Mouse (Mus musculus): ENCODE data around the gene Obsl1. TPM values are rescaled to one million over a fixed set of nuclear protein-coding genes. Genes with fewer than 3 reads are reported as not detected.

Gene Obsl1
- 28.7 and 29.1 TPM in 2 replicates for polyA plus RNA-seq (2015; fragmentation: Nextera tagmentation; extraction: Ambion mirVana)

DNA sequence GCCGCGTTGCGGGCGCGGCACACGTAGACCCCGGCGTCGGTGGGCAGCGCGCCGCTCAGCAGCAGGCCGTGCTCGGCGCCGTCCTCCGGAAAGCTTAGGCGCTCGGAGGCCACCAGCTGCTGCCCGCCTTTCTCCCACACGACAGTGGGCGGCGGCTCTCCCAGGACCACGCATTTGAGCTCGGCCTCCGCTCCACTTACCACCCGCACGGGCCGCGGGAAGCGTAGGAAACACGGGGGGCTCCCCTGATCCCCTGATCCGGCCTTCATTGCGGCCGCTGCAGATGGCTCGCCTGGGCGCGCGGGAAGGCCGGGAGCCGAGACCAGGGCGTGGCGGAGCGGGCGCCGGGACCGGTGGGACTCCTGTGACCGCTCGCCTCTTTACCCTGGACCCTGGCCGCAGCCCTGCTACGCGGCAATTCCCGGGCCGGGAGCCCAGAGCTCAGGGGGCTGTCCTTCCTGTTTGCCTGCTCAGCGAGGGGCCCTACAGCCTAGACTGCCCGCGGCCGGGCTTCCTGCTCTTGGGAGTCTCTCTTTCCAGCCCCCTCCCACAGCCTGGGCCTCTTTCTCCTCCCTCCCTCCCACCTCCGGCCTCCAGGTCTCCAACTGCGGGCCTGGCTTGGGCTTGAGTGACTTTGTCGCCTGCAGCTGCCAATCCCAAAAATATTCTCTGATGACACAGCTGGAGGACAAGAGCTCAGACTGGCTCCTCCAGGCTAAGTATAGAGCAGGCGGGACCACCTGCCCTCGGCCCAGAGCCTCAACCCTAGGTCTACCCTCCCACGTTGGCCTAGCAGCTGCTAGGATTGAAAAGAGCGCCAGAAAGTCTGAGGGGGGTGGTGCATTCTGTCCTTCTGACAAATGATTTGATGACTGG is at the start of gene Obsl1:
Obsl1 (minus strand) TSS at position 497 of the 876 bp plus-strand sequence.

DNA sequence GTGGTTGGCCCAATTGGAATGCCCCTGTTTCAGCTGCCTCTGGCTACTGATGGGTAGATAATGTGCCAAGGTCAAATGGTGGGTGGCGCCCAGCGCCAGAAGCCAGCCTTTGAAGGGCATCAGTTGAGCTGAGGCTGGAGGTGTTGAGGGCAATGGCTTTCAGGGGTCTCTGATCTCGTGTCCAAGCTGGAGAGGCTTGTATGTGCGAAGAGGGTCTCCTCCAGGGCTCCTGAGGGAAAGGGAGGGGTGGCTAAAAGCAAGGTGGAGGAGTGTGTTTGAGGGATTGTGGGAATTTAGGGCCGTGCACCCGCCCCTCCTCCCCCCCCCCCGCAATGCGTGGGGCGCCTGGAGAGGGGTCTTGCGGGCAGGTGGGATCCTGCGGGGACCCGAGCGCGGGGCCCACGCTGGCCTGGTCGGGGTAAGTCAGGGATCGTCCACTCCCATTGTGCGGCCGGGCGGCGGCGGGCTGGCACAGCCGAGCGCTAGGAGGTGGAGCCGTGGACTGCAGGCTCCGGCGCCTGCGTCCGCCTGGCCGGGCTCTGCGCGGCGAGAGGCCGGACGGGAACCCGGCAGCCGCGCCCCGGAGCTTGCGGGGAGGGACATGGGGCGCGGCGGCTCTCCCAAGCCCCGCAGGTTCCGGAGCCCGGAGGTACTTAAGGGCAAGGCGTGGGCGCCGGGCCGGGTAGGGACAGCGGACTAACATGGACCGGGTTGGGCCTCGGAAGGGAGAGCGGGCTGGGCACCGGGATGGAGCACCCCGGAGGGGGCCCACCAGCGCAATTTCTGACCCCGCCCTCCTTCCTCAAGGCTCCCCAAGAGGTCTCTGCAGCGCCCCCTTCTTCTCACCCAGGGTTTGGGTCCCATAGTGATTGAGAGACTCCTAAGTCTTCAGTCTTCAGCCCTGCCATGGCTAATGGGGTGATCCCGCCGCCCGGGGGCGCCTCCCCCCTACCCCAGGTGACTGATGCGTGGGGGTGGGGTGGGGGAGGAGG is 40.0 kb upstream of the Obsl1 start, which contains the start of gene Slc4a3:
Slc4a3 (plus strand) TSS at position 302 of the 992 bp plus-strand sequence.

DNA sequence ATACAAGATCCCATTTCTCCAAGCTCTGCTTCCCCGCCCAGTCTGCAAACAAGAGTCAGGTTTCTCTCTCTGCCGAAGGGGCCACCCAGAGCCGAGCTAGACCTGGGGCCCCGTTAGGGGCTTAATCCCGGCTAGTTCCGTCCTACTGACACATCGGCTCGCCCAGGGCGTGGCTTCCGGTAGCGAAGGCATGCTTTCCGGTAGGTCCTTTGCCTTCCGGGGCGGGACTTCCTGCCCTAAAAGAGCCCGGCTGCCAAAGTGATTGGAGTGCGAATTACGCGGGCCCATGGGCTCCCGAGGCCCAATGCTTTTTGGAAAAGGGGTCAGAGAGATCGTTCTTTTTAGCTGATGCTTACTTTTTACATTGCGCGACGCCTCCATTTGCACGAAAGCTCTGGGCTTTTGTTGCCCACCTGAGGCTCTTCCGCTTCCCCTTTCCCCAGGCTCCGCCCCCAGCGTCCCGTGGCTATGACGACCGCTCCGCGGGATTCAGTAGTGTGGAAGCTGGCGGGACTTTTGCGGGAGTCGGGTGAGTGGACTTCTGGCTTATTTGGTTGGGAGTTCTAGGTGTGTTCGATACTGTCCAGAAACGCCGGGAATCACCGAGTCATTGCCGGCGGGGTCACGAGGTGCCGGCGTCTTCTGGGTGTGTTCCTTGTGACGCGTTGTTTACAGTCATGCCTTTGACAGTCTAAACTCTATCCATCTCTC is 15.2 kb upstream of the Obsl1 start, which contains the start of gene Stk11ip:
Stk11ip (plus strand) TSS at position 209 of the 711 bp plus-strand sequence.

DNA sequence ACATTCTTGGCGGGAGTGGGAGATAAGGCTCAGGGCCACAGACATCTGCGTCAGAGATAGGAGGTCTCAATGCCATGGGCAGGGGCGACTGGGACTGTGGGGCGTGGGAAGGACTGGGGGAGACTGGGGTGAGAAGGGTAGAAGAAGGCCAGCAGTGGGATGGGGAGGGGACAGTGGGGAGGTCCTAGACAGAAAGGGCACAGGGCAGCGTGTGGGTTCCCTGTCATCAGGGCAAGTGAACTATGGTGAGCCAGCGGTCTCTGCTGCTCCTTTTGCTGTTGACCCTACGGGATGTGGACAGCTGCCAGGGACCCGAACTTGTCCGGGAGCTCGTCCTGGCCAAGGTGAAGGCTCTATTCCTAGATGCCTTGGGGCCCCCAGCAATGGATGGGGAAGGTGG is 754 bp upstream of the Obsl1 start, which contains the start of gene Inha:
Inha (plus strand) TSS at position 72 of the 400 bp plus-strand sequence.

DNA sequence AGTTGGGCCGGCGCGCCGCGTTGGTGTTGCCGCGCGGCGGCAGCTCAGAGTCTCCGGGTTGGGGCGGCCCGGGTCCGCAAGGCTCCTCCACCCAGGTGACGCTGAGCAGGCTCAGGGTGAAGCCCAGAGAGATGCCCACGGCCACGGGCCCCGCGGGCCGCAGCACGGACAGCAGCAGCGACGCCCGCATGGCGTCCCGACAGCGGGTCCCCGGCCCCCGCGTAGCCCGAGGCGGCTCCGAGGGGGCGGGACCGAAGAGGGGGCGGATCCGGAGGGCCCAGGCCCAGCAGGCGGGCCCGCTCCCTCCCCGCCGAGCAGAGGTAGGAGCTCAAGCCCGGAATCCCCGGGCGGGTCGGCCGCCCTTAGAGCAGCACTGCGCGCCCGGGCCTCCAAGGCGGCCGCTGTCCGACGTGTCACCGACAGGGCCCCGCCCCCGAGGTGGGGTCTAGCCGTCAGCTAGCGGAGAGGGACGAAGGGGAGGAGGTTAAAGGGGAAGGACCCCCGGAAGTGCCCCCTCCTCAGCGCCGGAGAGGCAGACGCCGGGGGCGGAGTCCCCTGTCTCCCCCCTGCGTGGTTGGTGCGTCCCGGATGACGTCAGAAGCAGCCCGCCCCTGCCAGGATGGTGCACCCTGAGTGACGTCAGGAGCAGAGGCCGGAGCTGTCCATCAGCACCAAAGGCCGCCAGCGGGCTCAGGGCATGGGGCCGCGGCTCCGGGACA is 27.2 kb downstream of the Obsl1 start, which contains the start of the genes Chpf and Tmem198:
Chpf (minus strand) TSS at position 392 of the 719 bp plus-strand sequence.
Tmem198 (plus strand) TSS at position 617 of the 719 bp plus-strand sequence.

DNA sequence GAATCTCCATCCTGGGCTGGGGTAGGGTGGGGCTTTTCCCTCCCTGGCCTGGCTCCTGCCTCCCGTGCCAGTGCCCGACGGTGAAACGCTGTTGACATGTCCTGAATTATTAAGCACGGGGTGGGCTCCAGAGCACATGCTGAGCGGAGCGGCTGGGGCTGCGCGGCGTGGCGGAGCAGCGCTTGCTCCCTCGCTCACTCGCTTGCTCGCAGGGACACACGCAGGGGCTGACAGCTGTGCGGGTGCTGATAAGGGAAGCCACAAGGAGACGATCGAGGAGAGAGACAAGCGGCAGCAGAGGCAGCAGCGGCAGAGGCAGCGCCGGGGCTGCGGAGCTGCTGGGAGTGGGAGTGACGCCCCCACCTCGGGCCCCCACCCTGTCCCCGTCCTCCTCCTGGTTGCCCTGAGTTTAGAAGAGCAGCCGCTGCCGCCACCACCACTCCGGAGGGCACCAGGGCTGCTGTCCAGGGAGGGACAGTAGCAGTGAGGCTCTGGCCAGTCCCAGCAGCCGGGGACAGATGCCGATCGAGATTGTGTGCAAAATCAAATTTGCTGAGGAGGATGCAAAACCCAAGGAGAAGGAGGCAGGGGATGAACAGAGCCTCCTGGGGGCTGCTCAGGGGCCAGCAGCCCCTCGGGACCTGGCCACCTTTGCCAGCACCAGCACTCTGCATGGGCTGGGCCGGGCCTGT is 55.8 kb downstream of the Obsl1 start, which contains the start of gene Asic4:
Asic4 (plus strand) TSS at position 123 of the 692 bp plus-strand sequence.

DNA sequence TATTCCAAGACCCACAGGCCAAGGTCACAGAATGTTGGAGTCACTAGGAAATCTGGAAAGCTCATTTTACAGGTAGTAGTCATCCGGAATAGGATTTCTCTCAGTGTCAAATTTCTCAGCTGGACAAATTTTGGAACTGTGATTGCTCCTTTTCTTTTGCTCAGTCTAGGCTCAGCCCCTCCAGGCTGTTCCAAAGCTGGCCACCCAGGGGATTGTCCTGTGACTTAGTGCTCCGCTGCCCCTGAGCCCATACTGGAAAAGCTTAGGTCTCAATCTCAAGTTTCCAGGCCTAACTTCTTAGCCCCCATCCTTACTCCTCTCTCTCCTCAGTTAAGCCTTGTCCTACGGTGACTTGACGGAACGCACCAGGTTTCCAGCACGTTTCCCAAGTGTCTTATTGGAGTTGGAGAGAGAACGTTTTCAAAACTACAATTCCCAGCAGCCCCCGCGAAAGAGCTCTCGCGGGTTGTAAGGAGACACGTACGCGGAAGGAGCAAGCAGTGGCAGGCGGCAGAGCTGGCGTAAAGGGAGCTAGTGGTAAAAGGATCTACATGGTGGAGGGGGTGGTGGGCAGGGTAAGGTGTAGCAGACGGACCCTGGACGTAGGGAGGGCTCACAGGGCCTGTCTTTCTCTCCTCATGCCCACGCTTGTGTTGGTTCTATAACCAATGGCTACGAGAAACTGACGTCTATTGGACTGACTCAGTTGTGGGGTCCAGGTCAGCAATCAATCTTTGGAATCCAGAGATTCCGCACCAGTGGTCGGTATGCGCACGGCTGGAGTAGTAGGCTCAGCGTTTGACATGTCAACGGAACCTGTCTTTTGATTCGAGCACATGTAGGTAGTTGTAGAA is 70.5 kb downstream of the Obsl1 start, which contains the start of gene Gmppa:
Gmppa (plus strand) TSS at position 456 of the 854 bp plus-strand sequence.

Other genes with a start within 250 kb of the Obsl1 start
- gene Ptprn, start 241.9 kb downstream of the Obsl1 start, polyA plus RNA-seq (2015; fragmentation: Nextera tagmentation; extraction: Ambion mirVana) = 0.30 TPM in 2 replicates
- 0.29 TPM in 1 of 2 replicates, not detected in the other for gene Resp18, start 228.0 kb downstream of the Obsl1 start, polyA plus RNA-seq (2015; fragmentation: Nextera tagmentation; extraction: Ambion mirVana)
- 153 and 154 TPM in 2 replicates for gene Dnpep, start 188.5 kb downstream of the Obsl1 start, polyA plus RNA-seq (2015; fragmentation: Nextera tagmentation; extraction: Ambion mirVana)
- gene Des, start 146.1 kb downstream of the Obsl1 start, polyA plus RNA-seq (2015; fragmentation: Nextera tagmentation; extraction: Ambion mirVana) = 2,029 and 2,461 TPM in 2 replicates
- gene Speg, start 131.2 kb downstream of the Obsl1 start, polyA plus RNA-seq (2015; fragmentation: Nextera tagmentation; extraction: Ambion mirVana) = 51.1 and 53.5 TPM in 2 replicates
- gene Gmppa, start 70.5 kb downstream of the Obsl1 start, polyA plus RNA-seq (2015; fragmentation: Nextera tagmentation; extraction: Ambion mirVana) = 89.2 and 102 TPM in 2 replicates
- gene Asic4, start 56.0 kb downstream of the Obsl1 start, polyA plus RNA-seq (2015; fragmentation: Nextera tagmentation; extraction: Ambion mirVana) = 0.33 and 0.40 TPM in 2 replicates
- 45.4 and 46.4 TPM in 2 replicates for gene Chpf, start 27.1 kb downstream of the Obsl1 start, polyA plus RNA-seq (2015; fragmentation: Nextera tagmentation; extraction: Ambion mirVana)
- gene Tmem198, start 26.9 kb downstream of the Obsl1 start, polyA plus RNA-seq (2015; fragmentation: Nextera tagmentation; extraction: Ambion mirVana) = 1.1 and 1.4 TPM in 2 replicates
- 5.0 and 6.0 TPM in 2 replicates for gene Inha, start 625 bp upstream of the Obsl1 start, polyA plus RNA-seq (2015; fragmentation: Nextera tagmentation; extraction: Ambion mirVana)
- 7.6 and 8.2 TPM in 2 replicates for gene Stk11ip, start 15.1 kb upstream of the Obsl1 start, polyA plus RNA-seq (2015; fragmentation: Nextera tagmentation; extraction: Ambion mirVana)
- gene Slc4a3, start 39.8 kb upstream of the Obsl1 start, polyA plus RNA-seq (2015; fragmentation: Nextera tagmentation; extraction: Ambion mirVana) = 25.2 and 29.3 TPM in 2 replicates

Measured in urinary bladder, postnatal 0 days (tissue).